Mouse (Mus musculus) ES-E14 (cell line): ENCODE measurements around the gene Ptprn2. TPM values are rescaled to one million over a fixed set of nuclear protein-coding genes. Genes with fewer than 3 reads are reported as not detected.

Experiments used
- DNase-seq: peaks from one replicate; pipeline ENCODE4 v3.0.0-alpha.2; 2013; ENCODE audit warnings: low read depth, low spot score
- H3K27ac ChIP-seq: 2 replicates; pipeline ENCODE4 v1.5.1; 2012; ENCODE audit warnings: low read depth, mild to moderate bottlenecking, low read length, moderate library complexity, mixed read lengths; ENCODE audit not compliant: poor library complexity, insufficient read depth, severe bottlenecking
- H3K36me3 ChIP-seq: 2 replicates; pipeline ENCODE4 v1.6.1; 2012; ENCODE audit warnings: mild to moderate bottlenecking, low read length, moderate library complexity, mixed read lengths; ENCODE audit not compliant: control insufficient read depth, poor library complexity, insufficient read depth, severe bottlenecking
- H3K4me1 ChIP-seq, 2 experiments: fragments of 150-350 bp in 1 of 2; sonication (generic) in 1 of 2; 2 replicates each; pipeline ENCODE4 v1.6.1; 2012; ENCODE audit warnings: low read length in 2 of 2, mild to moderate bottlenecking in 1 of 2, mixed read lengths in 1 of 2; ENCODE audit not compliant: control insufficient read depth in 2 of 2, insufficient read depth in 2 of 2, poor library complexity in 1 of 2
- H3K4me3 ChIP-seq, 2 experiments: fragments of 150-350 bp in 1 of 2; sonication (generic) in 1 of 2; 2 replicates each; pipeline ENCODE4 v1.5.1; 2012; ENCODE audit warnings: low read length in 2 of 2, low read depth in 1 of 2, mild to moderate bottlenecking in 1 of 2, mixed read lengths in 1 of 2; ENCODE audit not compliant: insufficient read depth in 1 of 2, poor library complexity in 1 of 2, severe bottlenecking in 1 of 2
- H3K9ac ChIP-seq: 2 replicates; pipeline ENCODE4 v1.6.1; 2012; ENCODE audit warnings: low read depth, mild to moderate bottlenecking, low read length, mixed read lengths; ENCODE audit not compliant: poor library complexity, insufficient read depth, severe bottlenecking
- H3K9me3 ChIP-seq: fragments of 150-350 bp; sonication (generic); 2 replicates; pipeline ENCODE4 v1.6.1; 2012; ENCODE audit warnings: low read depth, mild to moderate bottlenecking, low read length; ENCODE audit not compliant: control insufficient read depth, insufficient read depth
- CHD2 ChIP-seq: IDR thresholded peaks from 2 replicates; pipeline ENCODE4 v1.6.1; 2014; ENCODE audit warnings: mild to moderate bottlenecking, low read depth, low read length, inconsistent platforms
- HCFC1 ChIP-seq: IDR thresholded peaks from 2 replicates; pipeline ENCODE4 v1.6.1; 2012; ENCODE audit warnings: low read length, inconsistent platforms, borderline replicate concordance; ENCODE audit not compliant: insufficient read depth
- MAFK ChIP-seq: IDR thresholded peaks from 2 replicates; pipeline ENCODE4 v1.6.1; 2014; ENCODE audit warnings: mild to moderate bottlenecking, low read depth, low read length, inconsistent platforms; ENCODE audit not compliant: insufficient read depth
- ZC3H11A ChIP-seq: IDR thresholded peaks from 2 replicates; pipeline ENCODE4 v1.6.1; 2012; ENCODE audit warnings: low read depth, mild to moderate bottlenecking, inconsistent platforms, low read length, borderline replicate concordance
- ZNF384 ChIP-seq: IDR thresholded peaks from 2 replicates; pipeline ENCODE4 v1.6.1; 2012; ENCODE audit warnings: low read depth, low read length, inconsistent platforms
- in situ Hi-C, 2 experiments: fragments of 600-800 bp; cut with MboI; formaldehyde crosslinking; loops; one replicate each; pipeline ENCODE4 v1.15.1; 2025; ENCODE audit warnings: low sequenced_read_pairs in 2 of 2, inconsistent platforms in 1 of 2; ENCODE audit not compliant: unreplicated experiment in 2 of 2
- total RNA-seq: library from RNA; depleted of rRNA; stranded (reverse); fragments of 300-350 nt; gene quantifications from 2 replicates; pipeline ENCODE4 v1.2.3, GENCODE M21; 2012

Ptprn2 gene
- total RNA-seq, 1 experiment, result 0.40 TPM

- Histone ChIP-seq H3K9ac (no peak overlapping the region), H3K4me3 (no peak overlapping the region), H3K36me3 (no peaks in the 10 kb centered on the region), H3K9me3 (no peaks in the 10 kb centered on the region), H3K4me1 (no peaks in the 10 kb centered on the region), H3K27ac (no peak overlapping the region)
- no peak for TF ChIP-seq ZC3H11A
- no peak for TF ChIP-seq HCFC1
- TF ChIP-seq ZNF384, result no peak
- no peak for TF ChIP-seq MAFK
- no peak for TF ChIP-seq CHD2
- DNase-seq, result no peak
- in situ Hi-C loops, result no loop called here
These were observed 12.3 kb upstream of the Ptprn2 start for GRCm38 (mm10) chr12:116473264-116473663.

- Histone ChIP-seq H3K36me3 (no peaks in the 10 kb centered on the region), H3K27ac (no peak overlapping the region), H3K4me1 (no peaks in the 10 kb centered on the region), H3K9me3 (no peaks in the 10 kb centered on the region), H3K4me3 (no peak overlapping the region), H3K9ac (no peak overlapping the region)
- no peak for TF ChIP-seq ZNF384
- no peak for TF ChIP-seq CHD2
- TF ChIP-seq ZC3H11A, result no peak
- no peak for TF ChIP-seq MAFK
- TF ChIP-seq HCFC1, result no peak
- DNase-seq, result no peak
- in situ Hi-C loops, result no loop called here
These were observed 11.8 kb upstream of the Ptprn2 start for GRCm38 (mm10) chr12:116473761-116474160.

DNA sequence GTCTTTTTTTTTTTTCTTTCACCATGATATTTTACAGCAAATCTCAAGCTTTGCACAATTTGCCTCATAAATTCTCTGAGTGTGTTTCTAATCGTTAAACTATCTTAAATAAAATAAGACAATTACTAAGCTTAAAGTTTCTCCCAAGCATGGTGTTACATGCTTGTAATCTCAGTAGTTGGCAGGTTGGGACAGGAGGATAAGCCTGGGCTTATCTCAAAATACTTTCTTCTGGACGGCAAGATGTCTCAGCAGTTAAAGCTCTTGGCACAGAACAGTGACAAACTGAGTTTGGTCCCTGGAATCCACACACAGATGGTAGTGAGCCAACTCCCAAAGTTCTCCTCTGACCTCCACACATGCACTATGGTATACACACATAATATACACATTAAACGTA is 10.8 kb upstream of the Ptprn2 start:
- H3K4me1 ChIP-seq, result no peaks in the 10 kb centered on the region
- H3K36me3 ChIP-seq, result no peaks in the 10 kb centered on the region
- no peak overlapping the region for H3K4me3 ChIP-seq
- in situ Hi-C loops, result no loop called here
- no peak overlapping the region for H3K9ac ChIP-seq
- no peak overlapping the region for H3K27ac ChIP-seq
- no peak for DNase-seq
- TF ChIP-seq ZC3H11A, result no peak
- TF ChIP-seq CHD2, result no peak
- TF ChIP-seq ZNF384, result no peak
- no peak for TF ChIP-seq MAFK
- TF ChIP-seq HCFC1, result no peak
- no peaks in the 10 kb centered on the region for H3K9me3 ChIP-seq

DNA sequence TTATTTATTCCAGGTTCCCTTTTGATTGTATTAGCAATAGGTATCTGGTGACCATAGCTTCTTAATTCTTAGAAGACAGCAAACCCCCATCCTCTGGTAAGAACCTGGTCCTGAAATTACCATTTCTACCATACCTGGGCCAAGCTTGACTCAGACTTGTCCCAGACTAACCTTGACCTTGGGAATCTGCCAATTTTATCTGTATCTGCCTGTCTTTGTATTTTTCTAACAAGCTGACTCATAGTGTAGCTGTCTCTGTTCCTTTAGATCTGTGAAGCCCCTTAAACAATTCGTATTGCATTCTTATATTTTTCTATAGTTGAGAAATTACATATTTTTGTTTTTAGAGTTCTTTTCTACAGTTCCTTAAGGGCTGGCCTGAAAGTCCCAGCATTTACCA is 6.7 kb upstream of the Ptprn2 start:
- TF ChIP-seq CHD2 (no peak), MAFK (no peak), ZNF384 (no peak), HCFC1 (no peak), ZC3H11A (no peak)
- no peak overlapping the region for H3K9ac ChIP-seq
- H3K4me1 ChIP-seq, result no peaks in the 10 kb centered on the region
- no peaks in the 10 kb centered on the region for H3K9me3 ChIP-seq
- H3K27ac ChIP-seq, result no peak overlapping the region
- no peak for DNase-seq
- no peak overlapping the region for H3K4me3 ChIP-seq
- in situ Hi-C loops, result no loop called here
- H3K36me3 ChIP-seq, result no peaks in the 10 kb centered on the region

DNA sequence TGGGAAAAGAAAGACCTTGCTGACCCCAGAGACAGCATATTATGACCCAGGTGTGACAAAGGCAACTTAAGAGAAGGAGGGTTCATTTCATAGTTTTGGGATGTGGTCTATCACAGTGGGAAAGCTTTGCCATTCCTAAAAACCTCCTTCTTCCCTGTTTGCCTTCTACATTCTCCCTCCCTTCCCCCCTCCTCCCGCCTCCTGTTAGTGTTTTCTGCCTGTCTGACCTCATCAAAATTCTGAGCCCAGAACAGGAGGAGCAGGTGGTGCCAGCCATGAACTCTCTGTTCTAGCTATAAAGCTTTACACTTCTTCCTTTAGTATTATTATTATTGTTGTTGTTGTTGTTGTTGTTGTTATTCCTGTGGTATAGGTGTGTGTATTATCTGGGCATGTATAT is 3.6 kb upstream of the Ptprn2 start:
- no peak overlapping the region for H3K9ac ChIP-seq
- TF ChIP-seq HCFC1 (no peak), CHD2 (no peak), MAFK (no peak)
- H3K27ac ChIP-seq, result no peak overlapping the region
- H3K4me1 ChIP-seq, result peaks cover 0 to 9% of the 10 kb centered on the region in 2 experiments; a peak in 1 of 4 replicates
- DNase-seq, result no peak
- no peak overlapping the region for H3K4me3 ChIP-seq
- H3K36me3 ChIP-seq, result no peaks in the 10 kb centered on the region
- H3K9me3 ChIP-seq, result no peaks in the 10 kb centered on the region
- in situ Hi-C loops, result no loop called here
